Comparison of ENCODE assay signal across 17 mouse cellular contexts in genomic region chr11:4789691-4790090, GRCm38 (mm10). TPM values are rescaled to one million over a fixed set of nuclear protein-coding genes. Genes with fewer than 3 reads are reported as not detected.
DNase-seq lines count a peak whose midpoint lies in the region.
"Had no signal": no experiment of that assay in that cellular context is flagged by ENCODE, and none has a peak within 500 bp of the region (broad histone marks: within the 10 kb centered on the region; RNA-seq: fewer than 3 reads in every experiment).

No protein-coding gene starts in this region.

- DNase-seq in heart, postnatal 14 days: peak; percentile 13 to 17
- DNase-seq in heart, adult 11 months: no peak
- peak; percentile 20 for DNase-seq in ovary, postnatal 36 days (ENCODE audit: low spot score)
- DNase-seq in ovary, postnatal 10 days (ENCODE audit: low spot score): no peak
- DNase-seq in testis, postnatal 10 days (ENCODE audit: low spot score): peak; percentile 74
- no peak for DNase-seq in gastrocnemius, postnatal 36 days
- DNase-seq: adrenal gland, adult 8-10 months; cerebellum, adult 11 months; cerebellum, adult 2 months; cerebellum, adult 9-11 months; cerebellum, postnatal 25 days; embryo, embryonic 11 days; gastrocnemius, postnatal 25 days had no signal

- intact Hi-C loops in heart, postnatal 14 days (cut with DNase I): no loop called here
- intact Hi-C loops in gastrocnemius, postnatal 36 days (cut with DNase I): no loop called here

RNA-seq across cellular contexts. Expression of gene Cabp7, which starts 43.1 kb away (rescaled TPM):
- total RNA-seq in heart, postnatal 14 days (2021): not detected
- under 1 TPM; 0.33 to 0.74 TPM for total RNA-seq in gastrocnemius, postnatal 36 days (2021)
- total RNA-seq: common myeloid progenitor, adult 5-6 weeks; granulocyte monocyte progenitor cell, adult 5-6 weeks; heart, adult 8-10 months; heart, postnatal 25 days had no signal

RNA-seq across cellular contexts. Expression of gene Nf2, which starts 59.6 kb away (rescaled TPM):
- 10 to 100 TPM; 82.9 to 84.2 TPM for total RNA-seq in heart, postnatal 14 days (2021)
- total RNA-seq in gastrocnemius, postnatal 36 days (2021): 10 to 100 TPM; 45.7 to 47.4 TPM

Comparison
In these comparisons a context has a peak if more than half of its experiments do, and no peak if none do; other contexts are left out.
1. DNase-seq: peak in heart, postnatal 14 days (2 of 2), ovary, postnatal 36 days (single experiment) and testis, postnatal 10 days (single experiment); none in heart, adult 11 months (single experiment), ovary, postnatal 10 days (single experiment) and gastrocnemius, postnatal 36 days (0 of 2).